Mouse (Mus musculus): ENCODE data around the gene Limch1.

DNA sequence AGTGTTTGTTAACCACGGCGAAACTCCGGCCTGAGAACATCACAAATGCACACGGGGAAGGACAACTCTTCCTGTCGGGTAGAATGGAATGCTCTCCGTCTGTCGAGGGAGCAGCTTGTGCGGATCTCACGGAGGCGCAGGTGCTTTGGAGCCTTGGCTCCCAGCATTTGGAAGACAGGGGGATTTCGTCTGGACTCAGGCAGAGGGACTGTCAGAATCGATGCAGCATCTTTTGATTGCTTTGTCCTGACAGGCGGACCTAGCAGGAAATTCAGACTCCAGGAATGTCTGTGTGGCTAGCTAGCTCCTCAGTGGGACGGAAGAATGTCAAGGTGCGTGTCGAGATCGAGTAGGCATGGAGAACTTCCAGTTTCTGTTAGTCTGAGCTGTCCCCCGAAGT is 71.1 kb downstream of the Limch1 start:
- no peak for TF ChIP-seq GATA1 (IDR thresholded peaks at IDR 0.05; ENCODE audit: borderline replicate concordance, low read length)
- TF ChIP-seq FLI1 (IDR thresholded peaks at IDR 0.05; ENCODE audit: low read length) = no peak
